Mouse (Mus musculus) hindbrain, embryonic 10.5 days (tissue): ENCODE measurements around the gene Nfkbil1. TPM values are rescaled to one million over a fixed set of nuclear protein-coding genes. Genes with fewer than 3 reads are reported as not detected.
A peak's percentile ranks its signal among the peaks of the same experiment; 100 is the strongest.

Experiments
- DNase-seq: peaks from one replicate; pipeline ENCODE4 v3.0.0-alpha.2; 2017; ENCODE audit warnings: low spot score
- H3K27ac ChIP-seq: fragments of 300-500 bp; sonication (generic); 2 replicates; pipeline ENCODE4 v1.5.1; 2016; ENCODE audit warnings: mild to moderate bottlenecking, moderate library complexity
- H3K27me3 ChIP-seq: fragments of 300-500 bp; sonication (generic); 2 replicates; pipeline ENCODE4 v1.6.1; 2016; ENCODE audit warnings: mild to moderate bottlenecking; ENCODE audit not compliant: poor library complexity, insufficient read depth, severe bottlenecking
- H3K36me3 ChIP-seq: fragments of 300-500 bp; sonication (generic); 2 replicates; pipeline ENCODE4 v1.6.1; 2016; ENCODE audit warnings: mild to moderate bottlenecking, moderate library complexity
- H3K4me1 ChIP-seq: fragments of 300-500 bp; sonication (generic); replicated peaks from 2 replicates; pipeline ENCODE4 v1.6.1; 2016; ENCODE audit warnings: mild to moderate bottlenecking
- H3K4me3 ChIP-seq: fragments of 300-500 bp; sonication (generic); 2 replicates; pipeline ENCODE4 v1.5.1; 2016; ENCODE audit warnings: mild to moderate bottlenecking, moderate library complexity
- H3K9me3 ChIP-seq: fragments of 300-500 bp; sonication (generic); 2 replicates; pipeline ENCODE4 v1.6.1; 2016; ENCODE audit warnings: mild to moderate bottlenecking, moderate library complexity
- WGBS: fragments of 180-500 bp; shearing (Covaris S2); methylation state at CpG from one replicate; pipeline ENCODE4 v1.1.7; 2016; 5-methylcytosine and 5-hydroxymethylcytosine counted together
- polyA plus RNA-seq: library from polyadenylated mRNA; unstranded; fragments of >200 nt; fragmentation: Nextera tagmentation; extraction: Ambion mirVana; gene quantifications from 2 replicates; pipeline ENCODE4 v1.2.1, GENCODE M21; 2016

The Nfkbil1 gene
- polyA plus RNA-seq, 1 experiment from 2014 or later, result 11.6 TPM

GRCm38 (mm10) chr17:35251162-35251719 is 15.6 kb upstream of the Nfkbil1 start:
- WGBS, result 89% methylated on average over 15 of the region's 15 CpGs
- Histone ChIP-seq H3K4me3 (no peak overlapping the region), H3K4me1 (peaks cover 4% of the 10 kb centered on the region), H3K27me3 (no peaks in the 10 kb centered on the region), H3K27ac (no peak overlapping the region), H3K9me3 (no peaks in the 10 kb centered on the region), H3K36me3 (peaks cover 84% of the 10 kb centered on the region)
- no peak for DNase-seq

- no peaks in the 10 kb centered on the region for H3K27me3 ChIP-seq
- WGBS, result 91% methylated on average over 3 of the region's 3 CpGs
- peaks cover 11% of the 10 kb centered on the region for H3K4me1 ChIP-seq
- H3K27ac ChIP-seq, result no peak overlapping the region
- H3K4me3 ChIP-seq, result no peak overlapping the region
- no peak for DNase-seq
- no peaks in the 10 kb centered on the region for H3K9me3 ChIP-seq
- peaks cover 91% of the 10 kb centered on the region for H3K36me3 ChIP-seq
Measured at GRCm38 (mm10) chr17:35250348-35251120, 14.9 kb upstream of the Nfkbil1 start.

GRCm38 (mm10) chr17:35249451-35250197 is 14.0 kb upstream of the Nfkbil1 start:
- Histone ChIP-seq H3K4me3 (no peak overlapping the region), H3K36me3 (peaks cover 99% of the 10 kb centered on the region), H3K9me3 (no peaks in the 10 kb centered on the region), H3K4me1 (peaks cover 20% of the 10 kb centered on the region), H3K27me3 (no peaks in the 10 kb centered on the region), H3K27ac (no peak overlapping the region)
- DNase-seq, result no peak
- 89% methylated on average over 19 of the region's 19 CpGs for WGBS

- H3K27me3 ChIP-seq, result no peaks in the 10 kb centered on the region
- no peak overlapping the region for H3K27ac ChIP-seq
- no peak overlapping the region for H3K4me3 ChIP-seq
- peaks cover 27% of the 10 kb centered on the region for H3K4me1 ChIP-seq
- 91% methylated on average over 14 of the region's 14 CpGs for WGBS
- H3K36me3 ChIP-seq, result peaks cover 99% of the 10 kb centered on the region
- no peak for DNase-seq
- H3K9me3 ChIP-seq, result no peaks in the 10 kb centered on the region
Measured at GRCm38 (mm10) chr17:35248986-35249385, 13.4 kb upstream of the Nfkbil1 start.

GRCm38 (mm10) chr17:35247144-35247543 is 11.6 kb upstream of the Nfkbil1 start:
- Histone ChIP-seq H3K9me3 (no peaks in the 10 kb centered on the region), H3K36me3 (peaks cover 92% of the 10 kb centered on the region), H3K27ac (no peak overlapping the region), H3K4me1 (peaks cover 37% of the 10 kb centered on the region), H3K4me3 (no peak overlapping the region), H3K27me3 (no peaks in the 10 kb centered on the region)
- 94% methylated on average over 7 of the region's 7 CpGs for WGBS
- no peak for DNase-seq

- H3K36me3 ChIP-seq, result peaks cover 81% of the 10 kb centered on the region
- H3K9me3 ChIP-seq, result no peaks in the 10 kb centered on the region
- peak overlapping the region; percentile 95; the same call in 1 of the 2 replicates for H3K4me3 ChIP-seq
- 90% methylated on average over 15 of the region's 15 CpGs for WGBS
- H3K27ac ChIP-seq, result no peak overlapping the region
- DNase-seq, result no peak
- peaks cover 38% of the 10 kb centered on the region for H3K4me1 ChIP-seq
- no peaks in the 10 kb centered on the region for H3K27me3 ChIP-seq
Measured at GRCm38 (mm10) chr17:35245731-35246623, 10.4 kb upstream of the Nfkbil1 start.

- peaks cover 71% of the 10 kb centered on the region for H3K36me3 ChIP-seq
- no peaks in the 10 kb centered on the region for H3K27me3 ChIP-seq
- H3K27ac ChIP-seq, result no peak overlapping the region
- DNase-seq, result no peak
- H3K9me3 ChIP-seq, result no peaks in the 10 kb centered on the region
- peak overlapping the region; percentile 95 for H3K4me3 ChIP-seq
- H3K4me1 ChIP-seq, result peaks cover 48% of the 10 kb centered on the region
- WGBS, result 90% methylated on average over 2 of the region's 2 CpGs
Measured at GRCm38 (mm10) chr17:35244999-35245398, 9.4 kb upstream of the Nfkbil1 start.

- Histone ChIP-seq H3K4me1 (peaks cover 50% of the 10 kb centered on the region), H3K27ac (peak overlapping the region; percentile 98), H3K4me3 (peak overlapping the region; percentile 95), H3K27me3 (no peaks in the 10 kb centered on the region), H3K36me3 (peaks cover 52% of the 10 kb centered on the region), H3K9me3 (no peaks in the 10 kb centered on the region)
- peak; percentile 57 for DNase-seq
- 10% methylated on average over 16 of the region's 16 CpGs for WGBS
Measured at GRCm38 (mm10) chr17:35243086-35243485, 7.5 kb upstream of the Nfkbil1 start.

- WGBS, result under 1% methylated on average over 55 of the region's 55 CpGs
- H3K27me3 ChIP-seq, result no peaks in the 10 kb centered on the region
- H3K4me3 ChIP-seq, result peak overlapping the region; percentile 95
- H3K9me3 ChIP-seq, result no peaks in the 10 kb centered on the region
- H3K4me1 ChIP-seq, result peaks cover 50% of the 10 kb centered on the region
- DNase-seq, result peak; percentile 73
- H3K36me3 ChIP-seq, result peaks cover 44% of the 10 kb centered on the region
- H3K27ac ChIP-seq, result peak overlapping the region; percentile 98
Measured at GRCm38 (mm10) chr17:35242015-35242941, 6.7 kb upstream of the Nfkbil1 start.

GRCm38 (mm10) chr17:35241305-35242014 is 5.9 kb upstream of the Nfkbil1 start, which contains the start of gene Ddx39b:
Gene Ddx39b, plus strand, starts transcription at chr17:35241746.
- Histone ChIP-seq H3K4me1 (peaks cover 55% of the 10 kb centered on the region), H3K9me3 (no peaks in the 10 kb centered on the region), H3K36me3 (peaks cover 36% of the 10 kb centered on the region), H3K27me3 (no peaks in the 10 kb centered on the region), H3K27ac (peak within 1 kb of the TSS; percentile 98), H3K4me3 (peak within 1 kb of the TSS; percentile 95)
- under 1% methylated on average over 69 of the region's 69 CpGs for WGBS
- peak; percentile 96 for DNase-seq
